Mouse (Mus musculus) MEL (cell line): ENCODE data around the gene Pfkfb3.
A peak's percentile ranks its signal among the peaks of the same experiment; 100 is the strongest.

Experiments used
- CTCF ChIP-seq, 3 experiments: IDR thresholded peaks in 2 of 3; conservative IDR thresholded peaks in 1 of 3; 2 replicates each; pipeline ENCODE4 v1.5.1; 2011 to 2012; ENCODE audit warnings: low read length in 3 of 3, low read depth in 2 of 3, mild to moderate bottlenecking in 2 of 3, improper control_type of control experiment in 1 of 3, inconsistent platforms in 1 of 3, mixed read lengths in 1 of 3, moderate library complexity in 1 of 3; ENCODE audit not compliant: control insufficient read depth in 1 of 3, insufficient read depth in 1 of 3, poor library complexity in 1 of 3, severe bottlenecking in 1 of 3
- GATA1 ChIP-seq: IDR thresholded peaks from 2 replicates; pipeline ENCODE4 v1.6.1; 2011; ENCODE audit warnings: low read depth, low read length, improper control_type of control experiment
- MXI1 ChIP-seq: IDR thresholded peaks from 2 replicates; pipeline ENCODE4 v1.6.1; 2011; ENCODE audit warnings: mild to moderate bottlenecking, low read depth, low read length, improper control_type of control experiment
- NRF1 ChIP-seq: IDR thresholded peaks from 2 replicates; pipeline ENCODE4 v1.6.1; 2014; ENCODE audit warnings: low read depth, mild to moderate bottlenecking, inconsistent platforms, low read length, improper control_type of control experiment, moderate library complexity; ENCODE audit not compliant: poor library complexity, insufficient read depth, severe bottlenecking
- POLR2A ChIP-seq, 2 experiments: IDR thresholded peaks; 2 replicates each; pipeline ENCODE4 v1.6.1; 2011 to 2012; ENCODE audit warnings: low read length in 2 of 2, mild to moderate bottlenecking in 2 of 2, control low read depth in 1 of 2, improper control_type of control experiment in 1 of 2, low read depth in 1 of 2, moderate library complexity in 1 of 2; ENCODE audit not compliant: control insufficient read depth in 1 of 2, insufficient read depth in 1 of 2, poor library complexity in 1 of 2
- SMC3 ChIP-seq: IDR thresholded peaks from 2 replicates; pipeline ENCODE4 v1.6.1; 2011; ENCODE audit warnings: low read depth, low read length, improper control_type of control experiment
- USF1 ChIP-seq: IDR thresholded peaks from 2 replicates; pipeline ENCODE4 v1.6.1; 2014; ENCODE audit warnings: low read depth, mild to moderate bottlenecking, inconsistent platforms, low read length, improper control_type of control experiment, moderate library complexity
- ZNF384 ChIP-seq: IDR thresholded peaks from 2 replicates; pipeline ENCODE4 v1.6.1; 2012; ENCODE audit warnings: low read depth, mild to moderate bottlenecking, inconsistent platforms, low read length, improper control_type of control experiment

- peak; percentile 13; the same call in 1 of the 2 replicates for TF ChIP-seq GATA1
- TF ChIP-seq NRF1 = peak; percentile 85
- peak in 2 of 3 experiments; percentile 95 to 100 for TF ChIP-seq CTCF (IDR thresholded peaks at IDR 0.05 in 2 of 3, conservative IDR thresholded peaks at IDR 0.05 in 1 of 3; ENCODE audit: control insufficient read depth in 1 of 3, insufficient read depth in 1 of 3, low read depth in 2 of 3, low read length in 3 of 3, poor library complexity in 1 of 3, severe bottlenecking in 1 of 3)
- peak; percentile 81 for TF ChIP-seq SMC3
- peak; percentile 62 to 89; a peak in 3 of 4 replicates for TF ChIP-seq POLR2A (IDR thresholded peaks at IDR 0.05; ENCODE audit: control insufficient read depth in 1 of 2, insufficient read depth in 1 of 2, low read depth in 1 of 2, low read length in 2 of 2, poor library complexity in 1 of 2)
- TF ChIP-seq USF1 = 0 out of 2 replicates have a peak, but pooled peaks have one; percentile 15
- peak; percentile 34 for TF ChIP-seq MXI1
- 0 out of 2 replicates have a peak, but pooled peaks have one; percentile 32 for TF ChIP-seq ZNF384
Measured at GRCm38 (mm10) chr2:11602506-11603489, 48.9 kb upstream of the Pfkfb3 start.
